Mouse (Mus musculus) intestine, embryonic 14.5 days (tissue): ENCODE measurements around the gene Ccdc6. TPM values are rescaled to one million over a fixed set of nuclear protein-coding genes. Genes with fewer than 3 reads are reported as not detected.
A peak's percentile ranks its signal among the peaks of the same experiment; 100 is the strongest.

ENCODE experiments used
- ATAC-seq: fragments of 200-750 bp; cut with Nextera tagmentation; replicated peaks from 2 replicates; pipeline ENCODE4 v1.8.0; 2017; ENCODE audit warnings: low read depth, moderate number of reproducible peaks, moderate TSS enrichment, moderate library complexity; ENCODE audit not compliant: low FRiP score, low TSS enrichment
- DNase-seq: peaks from one replicate; pipeline ENCODE4 v3.0.0-alpha.2; 2018; ENCODE audit warnings: low spot score
- H3K27ac ChIP-seq: fragments of 300-500 bp; sonication (generic); 2 replicates; pipeline ENCODE4 v1.5.1; 2014; ENCODE audit warnings: low read depth, mild to moderate bottlenecking, control low read depth
- H3K27me3 ChIP-seq: fragments of 300-500 bp; sonication (generic); replicated peaks from 2 replicates; pipeline ENCODE4 v1.6.1; 2014; ENCODE audit warnings: low read length, control low read depth; ENCODE audit not compliant: control insufficient read depth, insufficient read depth
- H3K36me3 ChIP-seq: fragments of 300-500 bp; sonication (generic); 2 replicates; pipeline ENCODE4 v1.6.1; 2014; ENCODE audit warnings: low read length, control low read depth; ENCODE audit not compliant: control insufficient read depth, insufficient read depth
- H3K4me1 ChIP-seq: fragments of 300-500 bp; sonication (generic); replicated peaks from 2 replicates; pipeline ENCODE4 v1.6.1; 2014; ENCODE audit warnings: low read length, control low read depth, mixed read lengths; ENCODE audit not compliant: control insufficient read depth, insufficient read depth
- H3K4me2 ChIP-seq: fragments of 300-500 bp; sonication (generic); 2 replicates; pipeline ENCODE4 v1.6.1; 2014; ENCODE audit warnings: low read length
- H3K4me3 ChIP-seq: fragments of 300-500 bp; sonication (generic); 2 replicates; pipeline ENCODE4 v1.5.1; 2014; ENCODE audit warnings: low read depth, low read length, control low read depth, mixed read lengths
- H3K9ac ChIP-seq: fragments of 300-500 bp; sonication (generic); 2 replicates; pipeline ENCODE4 v1.6.1; 2014; ENCODE audit warnings: mild to moderate bottlenecking, low read length
- H3K9me3 ChIP-seq: fragments of 300-500 bp; sonication (generic); 2 replicates; pipeline ENCODE4 v1.6.1; 2016; ENCODE audit warnings: low read length, control low read depth; ENCODE audit not compliant: control insufficient read depth
- whole genome bisulfite sequencing: fragments of 180-500 bp; shearing (Covaris S2); extraction: QIAGEN DNeasy Blood & Tissue Kit; methylation state at CpG from one replicate; pipeline ENCODE4 v1.1.7; 2014; 5-methylcytosine and 5-hydroxymethylcytosine counted together
- polyA plus RNA-seq: library from polyadenylated mRNA; unstranded; fragments of >200 nt; fragmentation: Nextera tagmentation; extraction: Ambion mirVana; gene quantifications from 2 replicates; pipeline ENCODE4 v1.2.1, GENCODE M21; 2014

Ccdc6 gene
- polyA plus RNA-seq, 1 experiment from 2014 or later: 23.7 TPM

- 96% methylated on average over 12 of the region's 12 CpGs for WGBS
- peaks cover 46% of the 10 kb centered on the region for H3K36me3 ChIP-seq
Measured at GRCm38 (mm10) chr10:70145873-70146272, 49.0 kb downstream of the Ccdc6 start.

GRCm38 (mm10) chr10:70149093-70149492 is 52.2 kb downstream of the Ccdc6 start:
- ATAC-seq (no peak), DNase-seq (no peak)
- no peak overlapping the region for H3K4me3 ChIP-seq
- peaks cover 20% of the 10 kb centered on the region for H3K4me1 ChIP-seq
- no peak overlapping the region for H3K4me2 ChIP-seq
- no peaks in the 10 kb centered on the region for H3K27me3 ChIP-seq
- WGBS: 20% methylated on average over 7 of the region's 7 CpGs
- H3K9me3 ChIP-seq: no peaks in the 10 kb centered on the region
- H3K27ac ChIP-seq: no peak overlapping the region
- peaks cover 38% of the 10 kb centered on the region for H3K36me3 ChIP-seq
- H3K9ac ChIP-seq: no peak overlapping the region

More at GRCm38 (mm10) chr10:70145873-70146272, 49.0 kb downstream of the Ccdc6 start:
- Histone ChIP-seq H3K4me1 (peaks cover 8% of the 10 kb centered on the region), H3K9ac (no peak overlapping the region), H3K27ac (no peak overlapping the region), H3K4me3 (no peak overlapping the region), H3K27me3 (no peaks in the 10 kb centered on the region), H3K4me2 (no peak overlapping the region), H3K9me3 (no peaks in the 10 kb centered on the region)
- ATAC-seq (no peak), DNase-seq (no peak)

- H3K4me3 ChIP-seq: no peak overlapping the region
- H3K4me2 ChIP-seq: no peak overlapping the region
- ATAC-seq: no peak
- peaks cover 39% of the 10 kb centered on the region for H3K36me3 ChIP-seq
- H3K4me1 ChIP-seq: peaks cover 20% of the 10 kb centered on the region
- WGBS: 69% methylated on average over 4 of the region's 4 CpGs
- no peak overlapping the region for H3K9ac ChIP-seq
- no peak overlapping the region for H3K27ac ChIP-seq
- H3K9me3 ChIP-seq: no peaks in the 10 kb centered on the region
- no peak for DNase-seq
- H3K27me3 ChIP-seq: no peaks in the 10 kb centered on the region
Measured at GRCm38 (mm10) chr10:70150301-70150700, 53.4 kb downstream of the Ccdc6 start.

- no peak overlapping the region for H3K4me3 ChIP-seq
- ATAC-seq: no peak
- H3K9me3 ChIP-seq: no peaks in the 10 kb centered on the region
- no peak overlapping the region for H3K4me2 ChIP-seq
- peaks cover 20% of the 10 kb centered on the region for H3K4me1 ChIP-seq
- 79% methylated on average over 10 of the region's 10 CpGs for WGBS
- peaks cover 39% of the 10 kb centered on the region for H3K36me3 ChIP-seq
- DNase-seq: no peak
- H3K27me3 ChIP-seq: no peaks in the 10 kb centered on the region
- H3K9ac ChIP-seq: no peak overlapping the region
- no peak overlapping the region for H3K27ac ChIP-seq
Measured at GRCm38 (mm10) chr10:70151171-70151570, 54.2 kb downstream of the Ccdc6 start.

GRCm38 (mm10) chr10:70152190-70152743 is 55.3 kb downstream of the Ccdc6 start:
- H3K27ac ChIP-seq: peak overlapping the region; percentile 61; the same call in 1 of the 2 replicates
- peaks cover 7% of the 10 kb centered on the region; the same call in 1 of the 2 replicates for H3K9me3 ChIP-seq
- WGBS: 40% methylated on average over 12 of the region's 12 CpGs
- H3K4me2 ChIP-seq: no peak overlapping the region
- no peaks in the 10 kb centered on the region for H3K27me3 ChIP-seq
- H3K4me1 ChIP-seq: peaks cover 20% of the 10 kb centered on the region
- DNase-seq (no peak), ATAC-seq (no peak)
- no peak overlapping the region for H3K9ac ChIP-seq
- H3K36me3 ChIP-seq: peaks cover 45% of the 10 kb centered on the region
- H3K4me3 ChIP-seq: no peak overlapping the region

GRCm38 (mm10) chr10:70153810-70154209 is 56.9 kb downstream of the Ccdc6 start:
- H3K4me3 ChIP-seq: no peak overlapping the region
- no peak for ATAC-seq
- WGBS: 89% methylated on average over 16 of the region's 16 CpGs

GRCm38 (mm10) chr10:70156431-70157165 is 59.7 kb downstream of the Ccdc6 start:
- Histone ChIP-seq H3K27ac (no peak overlapping the region), H3K9me3 (peaks cover 7% of the 10 kb centered on the region; the same call in 1 of the 2 replicates), H3K9ac (no peak overlapping the region), H3K27me3 (no peaks in the 10 kb centered on the region), H3K4me2 (no peak overlapping the region), H3K36me3 (peaks cover 34% of the 10 kb centered on the region), H3K4me3 (no peak overlapping the region), H3K4me1 (peaks cover 12% of the 10 kb centered on the region; the same call in 1 of the 2 replicates)
- WGBS: 86% methylated on average over 3 of the region's 3 CpGs
- DNase-seq (no peak), ATAC-seq (no peak)

More at GRCm38 (mm10) chr10:70153810-70154209, 56.9 kb downstream of the Ccdc6 start:
- Histone ChIP-seq H3K4me1 (peaks cover 17% of the 10 kb centered on the region), H3K27me3 (no peaks in the 10 kb centered on the region), H3K36me3 (peaks cover 39% of the 10 kb centered on the region), H3K9me3 (peaks cover 7% of the 10 kb centered on the region; the same call in 1 of the 2 replicates), H3K4me2 (no peak overlapping the region), H3K9ac (no peak overlapping the region), H3K27ac (no peak overlapping the region)
- DNase-seq: no peak

- no peaks in the 10 kb centered on the region for H3K4me1 ChIP-seq
- peaks cover 29% of the 10 kb centered on the region for H3K36me3 ChIP-seq
- no peak overlapping the region for H3K4me3 ChIP-seq
- no peak overlapping the region for H3K27ac ChIP-seq
- H3K27me3 ChIP-seq: no peaks in the 10 kb centered on the region
- ATAC-seq: no peak
- no peak overlapping the region for H3K9ac ChIP-seq
- DNase-seq: no peak
- 80% methylated on average over 12 of the region's 12 CpGs for WGBS
- H3K4me2 ChIP-seq: no peak overlapping the region
- H3K9me3 ChIP-seq: peaks cover 7% of the 10 kb centered on the region; the same call in 1 of the 2 replicates
Measured at GRCm38 (mm10) chr10:70159651-70160320, 62.9 kb downstream of the Ccdc6 start.
